Mouse (Mus musculus): ENCODE measurements around the gene Orc2. TPM values are rescaled to one million over a fixed set of nuclear protein-coding genes. Genes with fewer than 3 reads are reported as not detected.

Gene Orc2
- 121 TPM for polyA plus RNA-seq (2014; fragmentation: Illumina TruSeq; extraction: RNeasy Lipid Tissue Mini Kit (QIAGEN cat#74804))

GRCm38 (mm10) chr1:58504577-58505254 lies at the start of gene Orc2:
TSS of gene Orc2 (minus strand) at chr1:58505109.

GRCm38 (mm10) chr1:58445143-58445722 lies 59.7 kb downstream of the Orc2 start, which contains the start of the genes Nif3l1 and Ppil3:
TSS of gene Nif3l1 (plus strand) at chr1:58445151.
TSS of gene Ppil3 (minus strand) at chr1:58445486.

GRCm38 (mm10) chr1:58423371-58424248 lies 81.3 kb downstream of the Orc2 start, which contains the start of gene Clk1:
TSS of gene Clk1 (minus strand) at chr1:58424066.

Other genes starting within 250 kb of the Orc2 start
- gene Aox2, start 226.8 kb downstream of the Orc2 start, polyA plus RNA-seq (2014; fragmentation: Illumina TruSeq; extraction: RNeasy Lipid Tissue Mini Kit (QIAGEN cat#74804)) = 0.94 TPM
- 890 TPM for gene Bzw1, start 112.2 kb downstream of the Orc2 start, polyA plus RNA-seq (2014; fragmentation: Illumina TruSeq; extraction: RNeasy Lipid Tissue Mini Kit (QIAGEN cat#74804))
- 379 TPM for gene Clk1, start 81.0 kb downstream of the Orc2 start, polyA plus RNA-seq (2014; fragmentation: Illumina TruSeq; extraction: RNeasy Lipid Tissue Mini Kit (QIAGEN cat#74804))
- gene Nif3l1, start 60.0 kb downstream of the Orc2 start, polyA plus RNA-seq (2014; fragmentation: Illumina TruSeq; extraction: RNeasy Lipid Tissue Mini Kit (QIAGEN cat#74804)) = 37.1 TPM
- 185 TPM for gene Ppil3, start 59.6 kb downstream of the Orc2 start, polyA plus RNA-seq (2014; fragmentation: Illumina TruSeq; extraction: RNeasy Lipid Tissue Mini Kit (QIAGEN cat#74804))
- 67.4 TPM for gene Fam126b, start 81.2 kb upstream of the Orc2 start, polyA plus RNA-seq (2014; fragmentation: Illumina TruSeq; extraction: RNeasy Lipid Tissue Mini Kit (QIAGEN cat#74804))
- gene Ndufb3, start 81.3 kb upstream of the Orc2 start, polyA plus RNA-seq (2014; fragmentation: Illumina TruSeq; extraction: RNeasy Lipid Tissue Mini Kit (QIAGEN cat#74804)) = 45.4 TPM
- not detected for gene Als2cr12, start 190.9 kb upstream of the Orc2 start, polyA plus RNA-seq (2014; fragmentation: Illumina TruSeq; extraction: RNeasy Lipid Tissue Mini Kit (QIAGEN cat#74804))
- gene Cflar, start 206.4 kb upstream of the Orc2 start, polyA plus RNA-seq (2014; fragmentation: Illumina TruSeq; extraction: RNeasy Lipid Tissue Mini Kit (QIAGEN cat#74804)) = 162 TPM

Measured in ovary, adult 10 weeks (tissue).